Mouse (Mus musculus) forelimb bud, embryonic 11.5 days (tissue): ENCODE data around the gene St6galnac3.
"Not testable (repeated sequence)": the region's sequence is repeated elsewhere in the genome, so short reads cannot be mapped to it uniquely, and the experiment has no call there.

ENCODE experiments used
- DNase-seq: peaks from one replicate; pipeline ENCODE4 v3.0.0-alpha.2; 2012; ENCODE audit warnings: low read depth, low spot score

St6galnac3 gene

GRCm38 (mm10) chr3:153414132-153414531, 310.8 kb downstream of the St6galnac3 start:
- DNase-seq = no peak

- DNase-seq = no peak
Observed at GRCm38 (mm10) chr3:153409286-153409685, 315.7 kb downstream of the St6galnac3 start.

- no peak for DNase-seq
Observed at GRCm38 (mm10) chr3:153408361-153408760, 316.6 kb downstream of the St6galnac3 start.

GRCm38 (mm10) chr3:153407698-153408097, 317.3 kb downstream of the St6galnac3 start:
- no peak for DNase-seq

- DNase-seq = no peak
Observed at GRCm38 (mm10) chr3:153406858-153407257, 318.1 kb downstream of the St6galnac3 start.

GRCm38 (mm10) chr3:153406220-153406619, 318.8 kb downstream of the St6galnac3 start:
- no peak for DNase-seq

GRCm38 (mm10) chr3:153405643-153406042, 319.3 kb downstream of the St6galnac3 start:
- DNase-seq = no peak

GRCm38 (mm10) chr3:153400259-153400658, 324.7 kb downstream of the St6galnac3 start:
- DNase-seq = no peak

- no peak for DNase-seq
Observed at GRCm38 (mm10) chr3:153399574-153399973, 325.4 kb downstream of the St6galnac3 start.

- no peak for DNase-seq
Observed at GRCm38 (mm10) chr3:153397726-153398125, 327.2 kb downstream of the St6galnac3 start.

GRCm38 (mm10) chr3:153396375-153397068, 328.5 kb downstream of the St6galnac3 start:
- DNase-seq = no peak

GRCm38 (mm10) chr3:153395351-153395750, 329.6 kb downstream of the St6galnac3 start:
- DNase-seq = no peak

GRCm38 (mm10) chr3:153394751-153395150, 330.2 kb downstream of the St6galnac3 start:
- no peak for DNase-seq

GRCm38 (mm10) chr3:153394224-153394623, 330.8 kb downstream of the St6galnac3 start:
- no peak for DNase-seq

GRCm38 (mm10) chr3:153391451-153391850, 333.5 kb downstream of the St6galnac3 start:
- not testable (repeated sequence) for DNase-seq

GRCm38 (mm10) chr3:153384651-153385050, 340.3 kb downstream of the St6galnac3 start:
- not testable (repeated sequence) for DNase-seq

- DNase-seq = no peak
Observed at GRCm38 (mm10) chr3:153383656-153384055, 341.3 kb downstream of the St6galnac3 start.

- DNase-seq = no peak
Observed at GRCm38 (mm10) chr3:153365057-153365755, 359.8 kb downstream of the St6galnac3 start.

GRCm38 (mm10) chr3:153364366-153364765, 360.6 kb downstream of the St6galnac3 start:
- no peak for DNase-seq

- DNase-seq = no peak
Observed at GRCm38 (mm10) chr3:153359966-153360365, 365.0 kb downstream of the St6galnac3 start.

- no peak for DNase-seq
Observed at GRCm38 (mm10) chr3:153356071-153356470, 368.9 kb downstream of the St6galnac3 start.

GRCm38 (mm10) chr3:153354988-153355297, 370.0 kb downstream of the St6galnac3 start:
- DNase-seq = no peak
